Mouse (Mus musculus) mature B cell (primary cell): ENCODE results near the gene Masp2.

Experiments
- in situ Hi-C: fragments of 300-500 bp; cut with MboI; formaldehyde crosslinking; loops from 2 replicates; pipeline ENCODE4 v1.14.3; 2019

Masp2 gene

DNA sequence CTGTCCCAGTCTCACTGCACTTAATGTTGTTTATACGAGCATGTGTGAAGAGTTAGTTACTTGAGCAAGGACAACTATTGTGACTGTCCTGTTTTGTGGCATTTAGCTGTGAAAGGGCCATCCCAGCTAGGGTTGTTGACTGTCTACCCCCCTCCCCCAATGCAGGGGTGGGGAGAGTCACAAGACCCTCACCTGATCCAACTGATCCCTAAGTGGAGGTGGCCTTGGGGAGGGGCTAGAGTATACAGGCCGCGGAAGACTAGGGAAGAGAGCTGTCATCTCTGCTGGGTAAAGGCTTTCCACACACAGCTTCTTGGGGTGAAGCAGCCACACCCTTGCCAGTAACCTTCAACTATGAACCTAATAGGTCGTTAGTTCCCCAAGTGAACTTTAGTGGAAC is 2.0 kb upstream of the Masp2 start:
- in situ Hi-C loops, result loop anchor here (25.0 kb wide), 1 partner anchor 438 kb away; the partner anchor contains the start of genes Fbxo2, Fbxo44 and Fbxo6

GRCm38 (mm10) chr4:148601871-148602270 is 483 bp upstream of the Masp2 start:
- in situ Hi-C loops, result loop anchor here (25.0 kb wide), 1 partner anchor 440 kb away; the partner anchor contains the start of genes Fbxo2, Fbxo44 and Fbxo6

DNA sequence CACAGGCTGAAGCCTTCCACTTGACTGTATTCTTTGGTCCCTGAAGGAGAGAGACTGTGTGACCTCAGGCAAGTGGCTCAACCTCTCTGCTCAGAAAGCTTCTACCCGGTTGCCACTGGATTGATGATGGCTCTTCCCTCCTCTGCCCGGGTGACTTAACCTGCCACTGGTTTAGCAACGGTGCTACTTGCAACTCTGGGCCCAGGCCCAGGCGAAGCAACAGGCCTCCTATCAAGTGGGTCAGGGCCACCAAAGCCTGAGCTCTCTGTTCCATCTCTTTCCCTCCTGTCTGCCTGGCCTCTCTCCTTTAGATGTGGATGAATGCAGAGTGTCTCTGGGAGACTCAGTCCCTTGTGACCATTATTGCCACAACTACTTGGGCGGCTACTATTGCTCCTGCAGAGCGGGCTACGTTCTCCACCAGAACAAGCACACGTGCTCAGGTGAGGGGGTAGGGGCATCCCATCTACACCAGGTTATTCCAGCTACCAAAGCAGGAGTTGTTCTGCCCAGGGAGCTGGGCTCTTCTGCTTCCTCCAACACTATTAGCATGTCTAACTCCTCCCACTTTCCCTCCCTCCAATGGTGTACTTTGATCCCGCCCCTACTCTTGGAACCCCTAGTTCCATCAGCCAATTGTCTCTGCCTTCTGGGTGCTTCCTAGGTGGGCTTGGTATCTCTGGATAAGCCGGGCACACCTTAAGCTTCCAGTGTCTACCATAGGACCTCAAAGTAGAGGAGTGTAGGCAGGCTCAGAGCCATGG is 1.2 kb downstream of the Masp2 start:
- in situ Hi-C loops, result loop anchor here (25.0 kb wide), 1 partner anchor 441 kb away; the partner anchor contains the start of genes Fbxo2, Fbxo44 and Fbxo6

- in situ Hi-C loops, result loop anchor here (25.0 kb wide), 1 partner anchor 442 kb away; the partner anchor contains the start of genes Fbxo2, Fbxo44 and Fbxo6
These were observed 1.8 kb downstream of the Masp2 start for GRCm38 (mm10) chr4:148604141-148604540.

DNA sequence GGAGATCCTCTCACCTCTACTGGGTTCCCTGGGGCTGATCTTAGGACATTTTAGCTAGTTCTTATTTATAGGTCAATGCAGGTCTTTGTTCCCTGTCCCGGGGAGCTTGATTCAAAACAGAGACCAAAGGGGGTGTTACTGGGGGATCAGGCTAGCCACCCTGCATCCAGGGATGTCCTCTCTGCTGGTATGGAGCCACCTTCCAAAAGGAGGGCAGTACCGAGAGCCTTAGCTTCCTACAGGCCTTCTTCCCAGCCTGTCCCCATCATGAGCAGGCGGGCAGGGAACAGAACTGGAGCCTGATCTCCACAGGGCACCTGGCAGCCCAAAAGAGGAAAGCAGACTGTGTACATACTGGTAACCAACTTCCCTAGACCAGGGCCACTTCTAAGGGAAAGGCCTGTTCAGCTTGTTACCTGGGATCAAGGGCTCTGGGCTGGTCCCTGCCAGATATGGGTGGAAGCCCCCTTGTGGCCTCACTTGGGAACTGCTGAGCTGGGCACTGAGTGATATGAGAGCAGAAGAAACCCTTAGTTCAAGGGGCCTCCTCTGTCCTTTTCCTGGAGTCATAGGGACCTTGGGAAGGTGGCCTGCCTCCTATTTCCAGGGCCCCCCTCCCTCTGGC is 2.3 kb downstream of the Masp2 start:
- in situ Hi-C loops, result loop anchor here (25.0 kb wide), 1 partner anchor 442 kb away; the partner anchor contains the start of genes Fbxo2, Fbxo44 and Fbxo6

GRCm38 (mm10) chr4:148607758-148608157 is 5.4 kb downstream of the Masp2 start:
- in situ Hi-C loops, result loop anchor here (25.0 kb wide), 1 partner anchor 445 kb away; the partner anchor contains the start of genes Fbxo2, Fbxo44 and Fbxo6

- in situ Hi-C loops, result loop anchor here (25.0 kb wide), 1 partner anchor 448 kb away; the partner anchor contains the start of genes Fbxo2, Fbxo44 and Fbxo6
These were observed 7.5 kb downstream of the Masp2 start for GRCm38 (mm10) chr4:148609805-148610204.

- in situ Hi-C loops, result loop anchor here (25.0 kb wide), 1 partner anchor 448 kb away; the partner anchor contains the start of genes Fbxo2, Fbxo44 and Fbxo6
These were observed 8.4 kb downstream of the Masp2 start for GRCm38 (mm10) chr4:148610631-148611364.

DNA sequence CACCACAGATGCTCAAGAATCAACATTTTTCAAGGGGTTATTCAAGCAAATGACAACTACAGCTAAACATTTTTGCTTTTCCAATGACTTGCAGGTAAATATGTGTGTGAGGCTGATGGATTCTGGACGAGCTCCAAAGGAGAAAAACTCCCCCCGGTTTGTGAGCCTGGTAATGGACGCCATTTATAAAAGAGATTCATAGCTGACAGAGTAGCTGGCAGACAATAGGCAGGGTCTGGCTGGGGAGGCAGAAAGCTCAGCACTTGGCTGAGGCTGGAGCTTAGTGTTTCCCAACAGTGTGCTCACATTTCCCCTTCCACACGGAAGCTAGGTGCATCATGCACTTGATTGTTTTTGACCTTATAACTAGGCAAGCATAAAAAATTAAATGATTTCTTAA is 10.2 kb downstream of the Masp2 start:
- in situ Hi-C loops, result loop anchor here (25.0 kb wide), 1 partner anchor 450 kb away; the partner anchor contains the start of genes Fbxo2, Fbxo44 and Fbxo6

DNA sequence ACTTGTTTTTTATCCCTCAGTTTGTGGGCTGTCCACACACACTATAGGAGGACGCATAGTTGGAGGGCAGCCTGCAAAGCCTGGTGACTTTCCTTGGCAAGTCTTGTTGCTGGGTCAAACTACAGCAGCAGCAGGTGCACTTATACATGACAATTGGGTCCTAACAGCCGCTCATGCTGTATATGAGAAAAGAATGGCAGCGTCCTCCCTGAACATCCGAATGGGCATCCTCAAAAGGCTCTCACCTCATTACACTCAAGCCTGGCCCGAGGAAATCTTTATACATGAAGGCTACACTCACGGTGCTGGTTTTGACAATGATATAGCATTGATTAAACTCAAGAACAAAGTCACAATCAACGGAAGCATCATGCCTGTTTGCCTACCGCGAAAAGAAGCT is 11.4 kb downstream of the Masp2 start:
- in situ Hi-C loops, result loop anchor here (25.0 kb wide), 1 partner anchor 451 kb away; the partner anchor contains the start of genes Fbxo2, Fbxo44 and Fbxo6

- in situ Hi-C loops, result loop anchor here (25.0 kb wide), 1 partner anchor 458 kb away; the partner anchor contains the start of genes Fbxo2, Fbxo44 and Fbxo6
These were observed 17.5 kb downstream of the Masp2 start for GRCm38 (mm10) chr4:148619805-148620204.

DNA sequence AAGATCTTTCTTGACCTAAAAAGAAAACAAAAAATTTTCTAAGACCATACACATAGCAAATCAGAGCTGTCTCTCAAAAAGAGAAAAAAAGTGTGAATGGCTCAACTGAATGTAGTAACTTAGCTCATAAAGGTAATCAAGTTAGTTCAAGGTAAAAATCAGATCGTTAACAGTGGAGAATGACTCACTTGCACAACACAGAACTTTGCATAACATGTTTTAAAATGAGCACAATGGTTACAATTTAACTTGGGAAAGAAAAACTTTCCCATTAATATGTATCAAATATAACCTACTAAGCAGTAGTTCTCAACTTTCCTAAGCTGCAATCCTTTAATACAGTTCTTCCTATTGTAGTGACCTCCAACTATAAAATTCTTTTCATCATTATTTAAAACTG is 18.4 kb downstream of the Masp2 start:
- in situ Hi-C loops, result loop anchor here (25.0 kb wide), 1 partner anchor 458 kb away; the partner anchor contains the start of genes Fbxo2, Fbxo44 and Fbxo6

GRCm38 (mm10) chr4:148622485-148622884 is 20.1 kb downstream of the Masp2 start:
- in situ Hi-C loops, result loop anchor here (25.0 kb wide), 1 partner anchor 460 kb away; the partner anchor contains the start of genes Fbxo2, Fbxo44 and Fbxo6

- in situ Hi-C loops, result loop anchor here (25.0 kb wide), 1 partner anchor 461 kb away; the partner anchor contains the start of genes Fbxo2, Fbxo44 and Fbxo6
These were observed 21.3 kb downstream of the Masp2 start for GRCm38 (mm10) chr4:148623609-148624008.

GRCm38 (mm10) chr4:148625010-148625409 is 22.7 kb downstream of the Masp2 start:
- in situ Hi-C loops, result no loop called here

DNA sequence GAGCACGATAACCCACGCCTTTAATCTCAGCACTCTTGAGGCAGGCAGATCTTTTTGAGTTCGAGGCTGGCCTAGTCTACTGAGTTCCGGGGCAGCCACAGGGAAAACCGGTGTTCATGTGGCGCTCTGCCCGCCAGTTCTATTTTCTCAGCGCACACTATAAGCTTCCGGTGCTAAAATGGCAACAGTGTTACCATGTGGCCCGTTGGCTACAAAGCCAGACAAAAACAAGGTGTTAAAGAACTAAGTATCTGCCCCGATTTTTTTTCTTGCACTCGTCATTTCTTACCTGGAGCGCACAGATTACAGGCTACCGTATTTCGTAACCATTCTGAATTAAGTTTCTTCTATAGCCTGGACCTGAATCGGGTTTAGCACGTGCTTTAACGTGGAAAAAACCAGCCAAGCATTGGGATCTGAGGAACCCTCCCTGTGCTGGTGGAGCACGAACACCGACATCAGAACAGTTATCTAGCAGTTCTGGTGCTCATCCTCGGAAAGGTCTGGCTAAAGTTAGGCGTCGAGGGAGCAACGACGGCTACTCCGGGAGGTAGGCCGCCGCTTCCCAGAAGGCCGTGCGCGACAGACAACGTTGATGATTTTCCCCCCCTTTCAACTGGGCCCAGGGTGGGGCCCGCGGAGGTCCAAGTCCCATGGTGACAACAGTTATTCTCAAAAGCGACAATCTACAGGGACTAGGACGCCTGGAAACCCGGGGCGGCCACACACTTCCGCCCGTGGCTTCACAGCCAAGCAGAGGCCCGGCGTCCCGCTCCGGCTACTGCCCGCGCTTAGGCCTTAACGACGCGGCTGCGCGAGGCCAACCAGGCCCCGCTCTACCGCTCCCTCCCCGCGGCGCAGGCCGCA is 23.6 kb downstream of the Masp2 start:
- in situ Hi-C loops, result no loop called here

GRCm38 (mm10) chr4:148626623-148627185 is 24.4 kb downstream of the Masp2 start, which contains the start of gene Tardbp:
Tardbp (minus strand) TSS chr4:148627019.
- in situ Hi-C loops, result no loop called here

- in situ Hi-C loops, result no loop called here
These were observed 24.9 kb downstream of the Masp2 start for GRCm38 (mm10) chr4:148627246-148627645.

DNA sequence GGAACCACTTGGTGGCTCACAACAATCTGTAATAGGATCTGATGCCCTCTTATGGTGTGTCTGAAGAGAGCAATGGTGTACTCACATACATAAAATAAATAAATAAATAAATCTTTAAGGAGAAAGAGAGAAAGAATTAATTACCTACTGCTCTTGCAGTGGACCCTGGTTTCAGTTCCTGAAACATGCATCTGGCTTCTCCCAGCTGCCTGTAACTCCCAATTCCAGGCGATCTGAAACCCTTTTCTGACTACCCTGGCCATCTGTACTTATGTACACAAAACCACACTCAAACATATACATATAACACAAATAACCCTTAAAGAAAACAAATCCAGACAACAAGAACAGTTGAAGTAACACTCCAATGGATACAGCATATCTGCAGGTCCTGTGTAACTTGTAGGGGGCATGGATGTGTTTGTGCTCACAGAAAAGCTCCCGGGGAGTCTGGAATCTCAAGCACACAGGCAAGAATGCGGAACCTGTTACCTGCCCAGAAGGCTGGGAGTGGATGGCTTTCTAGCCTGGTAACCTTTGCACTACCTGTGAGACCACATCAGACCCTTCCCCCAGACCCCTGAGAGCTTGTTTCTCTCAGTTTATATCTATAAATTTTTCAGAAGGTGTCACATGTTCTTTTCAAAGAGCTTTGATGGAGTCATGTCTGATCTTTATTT is 29.8 kb downstream of the Masp2 start:
- in situ Hi-C loops, result no loop called here
